Mouse (Mus musculus): ENCODE measurements around the gene Med11. TPM values are rescaled to one million over a fixed set of nuclear protein-coding genes. Genes with fewer than 3 reads are reported as not detected.
A peak's percentile ranks its signal among the peaks of the same experiment; 100 is the strongest.
"Not testable (repeated sequence)": the region's sequence is repeated elsewhere in the genome, so short reads cannot be mapped to it uniquely, and the experiment has no call there.

Gene Med11
- 39.7 and 44.6 TPM in 2 replicates for polyA plus RNA-seq (2016; fragmentation: Nextera tagmentation; extraction: Ambion mirVana)

- WGBS: under 1% methylated on average over 46 of the region's 46 CpGs
- no peaks in the 10 kb centered on the region for H3K9me3 ChIP-seq (replicated peaks)
- peak; percentile 95 for DNase-seq (ENCODE audit: low spot score)
- peak within 1 kb of the TSS; percentile 95 for H3K27ac ChIP-seq (replicated peaks)
- no peaks in the 10 kb centered on the region for H3K27me3 ChIP-seq (ENCODE audit: low read depth, poor library complexity, severe bottlenecking)
- peaks cover 15% of the 10 kb centered on the region; the same call in 1 of the 2 replicates for H3K36me3 ChIP-seq
- peak within 1 kb of the TSS; percentile 82 for H3K4me3 ChIP-seq
- H3K4me1 ChIP-seq: peaks cover 25% of the 10 kb centered on the region
These were observed at the start of gene Med11 for GRCm38 (mm10) chr11:70451797-70452498. TSS of gene Med11 (plus strand) at chr11:70451919.

- Histone ChIP-seq H3K27me3 (ENCODE audit: low read depth, poor library complexity, severe bottlenecking) (no peaks in the 10 kb centered on the region), H3K4me1 (peaks cover 12% of the 10 kb centered on the region), H3K9me3 (replicated peaks) (no peaks in the 10 kb centered on the region), H3K4me3 (no peak overlapping the region), H3K27ac (replicated peaks) (no peak overlapping the region), H3K36me3 (peaks cover 87% of the 10 kb centered on the region)
- DNase-seq (ENCODE audit: low spot score): no peak
- WGBS: 85% methylated on average over 2 of the region's 2 CpGs
These were observed 48.1 kb upstream of the Med11 start for GRCm38 (mm10) chr11:70403598-70403997.

GRCm38 (mm10) chr11:70409594-70410296 is 42.0 kb upstream of the Med11 start, which contains the start of gene Pelp1:
TSS of gene Pelp1 (minus strand) at chr11:70410031.
- peaks cover 26% of the 10 kb centered on the region for H3K4me1 ChIP-seq
- H3K27me3 ChIP-seq (ENCODE audit: low read depth, poor library complexity, severe bottlenecking): no peaks in the 10 kb centered on the region
- no peaks in the 10 kb centered on the region for H3K9me3 ChIP-seq (replicated peaks)
- peaks cover 26% of the 10 kb centered on the region for H3K36me3 ChIP-seq
- peak within 1 kb of the TSS; percentile 98 for H3K4me3 ChIP-seq
- peak within 1 kb of the TSS; percentile 96 for H3K27ac ChIP-seq (replicated peaks)
- under 1% methylated on average over 59 of the region's 59 CpGs for WGBS
- DNase-seq (ENCODE audit: low spot score): peak; percentile 99

DNA sequence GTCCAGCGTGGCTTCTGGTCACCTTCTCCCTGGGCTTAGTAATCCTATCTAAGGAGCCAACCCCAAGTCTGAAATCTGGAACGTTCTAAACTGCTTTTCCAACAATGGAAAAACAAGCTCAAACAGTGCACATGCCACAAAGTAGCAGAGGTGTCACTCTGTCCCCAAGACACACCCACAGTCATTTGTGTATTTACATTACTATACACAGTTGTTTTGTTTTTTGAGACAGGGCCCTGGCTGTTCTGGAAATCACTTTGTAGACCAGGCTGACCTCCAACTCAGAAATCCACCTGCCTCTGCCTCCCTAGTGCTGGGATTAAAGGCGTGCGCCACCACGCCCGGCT is 41.4 kb upstream of the Med11 start:
- WGBS: 64% methylated on average over 6 of the region's 6 CpGs
- H3K27me3 ChIP-seq (ENCODE audit: low read depth, poor library complexity, severe bottlenecking): no peaks in the 10 kb centered on the region
- no peak for DNase-seq (ENCODE audit: low spot score)
- peaks cover 20% of the 10 kb centered on the region for H3K36me3 ChIP-seq
- H3K4me1 ChIP-seq: peaks cover 26% of the 10 kb centered on the region
- peak overlapping the region; percentile 98 for H3K4me3 ChIP-seq
- H3K9me3 ChIP-seq (replicated peaks): no peaks in the 10 kb centered on the region
- peak overlapping the region; percentile 96 for H3K27ac ChIP-seq (replicated peaks)

- Histone ChIP-seq H3K4me1 (peaks cover 24% of the 10 kb centered on the region), H3K9me3 (replicated peaks) (no peaks in the 10 kb centered on the region), H3K36me3 (peaks cover 1% of the 10 kb centered on the region; the same call in 1 of the 2 replicates), H3K27ac (replicated peaks) (no peak overlapping the region), H3K4me3 (no peak overlapping the region), H3K27me3 (ENCODE audit: low read depth, poor library complexity, severe bottlenecking) (no peaks in the 10 kb centered on the region)
- 83% methylated on average over 5 of the region's 5 CpGs for WGBS
- DNase-seq (ENCODE audit: low spot score): no peak
These were observed 39.1 kb upstream of the Med11 start for GRCm38 (mm10) chr11:70412591-70412990.

- H3K4me1 ChIP-seq: peaks cover 11% of the 10 kb centered on the region
- DNase-seq (ENCODE audit: low spot score): peak; percentile 74
- no peak overlapping the region for H3K27ac ChIP-seq (replicated peaks)
- no peaks in the 10 kb centered on the region for H3K27me3 ChIP-seq (ENCODE audit: low read depth, poor library complexity, severe bottlenecking)
- no peaks in the 10 kb centered on the region for H3K9me3 ChIP-seq (replicated peaks)
- H3K4me3 ChIP-seq: no peak overlapping the region
- no peaks in the 10 kb centered on the region for H3K36me3 ChIP-seq
- WGBS: 15% methylated on average over 3 of the region's 3 CpGs
These were observed 37.8 kb upstream of the Med11 start for GRCm38 (mm10) chr11:70413961-70414360.

GRCm38 (mm10) chr11:70418199-70418598 is 33.5 kb upstream of the Med11 start:
- 73% methylated on average over 4 of the region's 4 CpGs for WGBS
- Histone ChIP-seq H3K9me3 (replicated peaks) (no peaks in the 10 kb centered on the region), H3K4me3 (no peak overlapping the region), H3K36me3 (no peaks in the 10 kb centered on the region), H3K27ac (replicated peaks) (no peak overlapping the region), H3K27me3 (ENCODE audit: low read depth, poor library complexity, severe bottlenecking) (no peaks in the 10 kb centered on the region), H3K4me1 (no peaks in the 10 kb centered on the region)
- DNase-seq (ENCODE audit: low spot score): no peak

GRCm38 (mm10) chr11:70419486-70419885 is 32.2 kb upstream of the Med11 start:
- Histone ChIP-seq H3K36me3 (no peaks in the 10 kb centered on the region), H3K4me1 (no peaks in the 10 kb centered on the region), H3K27me3 (ENCODE audit: low read depth, poor library complexity, severe bottlenecking) (no peaks in the 10 kb centered on the region), H3K4me3 (no peak overlapping the region), H3K27ac (replicated peaks) (no peak overlapping the region), H3K9me3 (replicated peaks) (no peaks in the 10 kb centered on the region)
- WGBS: 75% methylated on average over 5 of the region's 5 CpGs
- DNase-seq (ENCODE audit: low spot score): no peak

- peaks cover 13% of the 10 kb centered on the region for H3K4me1 ChIP-seq
- not testable (repeated sequence) for H3K9me3 ChIP-seq (replicated peaks); H3K27me3 ChIP-seq (ENCODE audit: low read depth, poor library complexity, severe bottlenecking); H3K27ac ChIP-seq (replicated peaks); DNase-seq (ENCODE audit: low spot score); H3K36me3 ChIP-seq; H3K4me3 ChIP-seq
- 80% methylated on average over 6 of the region's 6 CpGs for WGBS
These were observed 25.1 kb upstream of the Med11 start for GRCm38 (mm10) chr11:70426598-70426997.

DNA sequence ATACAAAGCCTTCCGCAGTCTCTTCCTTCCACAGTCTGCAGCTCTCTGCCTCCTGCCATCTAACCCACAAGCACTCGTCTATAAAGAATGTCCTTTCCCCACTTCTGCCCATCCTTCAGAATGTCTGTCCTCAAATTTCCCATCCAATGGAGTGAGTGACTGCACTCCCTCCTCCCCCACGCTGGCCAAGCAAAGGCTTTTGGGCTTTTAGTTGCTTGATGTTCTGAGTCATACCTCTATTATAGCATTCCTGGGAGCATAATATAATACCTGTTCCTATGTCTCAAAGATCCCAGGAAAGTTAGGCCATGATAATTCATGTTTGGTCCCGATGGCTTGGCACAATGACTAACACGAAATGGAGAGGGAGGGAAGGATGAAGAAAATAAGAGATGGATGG is 20.1 kb upstream of the Med11 start:
- DNase-seq (ENCODE audit: low spot score): peak; percentile 16
- H3K4me3 ChIP-seq: peak overlapping the region; percentile 88
- H3K4me1 ChIP-seq: peaks cover 46% of the 10 kb centered on the region
- peak overlapping the region; percentile 92 for H3K27ac ChIP-seq (replicated peaks)
- H3K36me3 ChIP-seq: peaks cover 12% of the 10 kb centered on the region
- no peaks in the 10 kb centered on the region for H3K27me3 ChIP-seq (ENCODE audit: low read depth, poor library complexity, severe bottlenecking)
- WGBS: 30% methylated on average over 5 of the region's 5 CpGs
- no peaks in the 10 kb centered on the region for H3K9me3 ChIP-seq (replicated peaks)

DNA sequence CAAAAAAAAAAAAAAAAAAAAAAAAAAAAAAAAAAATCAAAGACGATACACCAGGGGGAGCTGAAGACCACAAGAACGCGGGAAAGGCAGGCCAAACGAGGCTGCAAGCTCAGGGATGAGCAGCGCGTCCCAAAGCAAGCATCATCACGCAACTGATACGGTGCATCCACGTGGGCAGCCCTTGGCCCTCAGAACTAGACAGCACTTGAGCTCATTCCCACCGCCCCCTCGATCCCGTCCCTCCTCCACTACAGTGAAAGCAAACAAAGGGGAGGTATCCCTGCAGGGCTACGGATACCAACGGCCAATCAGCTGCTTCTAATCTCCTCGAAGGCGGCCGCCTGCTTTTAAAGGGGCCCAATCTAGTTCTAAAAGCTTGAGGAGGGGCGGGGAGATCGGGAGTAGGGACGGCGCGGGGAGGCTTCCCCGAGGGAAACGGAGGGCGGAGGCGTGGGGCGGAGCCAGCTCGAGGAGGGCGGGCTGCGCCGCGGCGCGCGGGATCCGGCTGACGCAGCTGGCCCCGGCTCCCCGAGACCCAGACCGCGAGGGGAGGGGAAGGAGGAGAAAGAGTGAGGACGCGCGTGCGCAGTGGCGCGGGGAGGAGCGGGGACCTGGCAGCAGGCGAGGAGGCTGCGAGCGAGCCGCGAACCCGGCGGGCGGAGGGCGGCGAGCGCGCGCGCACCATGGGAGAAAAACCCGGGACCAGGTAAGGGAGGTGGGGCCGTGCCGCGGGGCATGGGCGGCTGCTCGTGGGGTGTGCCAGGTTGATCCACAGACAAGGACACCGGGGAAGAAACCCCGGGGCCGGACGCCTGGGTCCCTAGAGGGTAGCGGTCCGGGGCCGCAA is 19.4 kb upstream of the Med11 start, which contains the start of gene Arrb2:
Gene Arrb2 (plus strand): TSS at position 588 of the 847 bp plus-strand sequence.
- Histone ChIP-seq H3K9me3 (replicated peaks) (no peaks in the 10 kb centered on the region), H3K36me3 (peaks cover 19% of the 10 kb centered on the region), H3K27me3 (ENCODE audit: low read depth, poor library complexity, severe bottlenecking) (no peaks in the 10 kb centered on the region), H3K4me3 (peak within 1 kb of the TSS; percentile 88), H3K27ac (replicated peaks) (peak within 1 kb of the TSS; percentile 92), H3K4me1 (peaks cover 46% of the 10 kb centered on the region)
- peak; percentile 98 for DNase-seq (ENCODE audit: low spot score)
- 1% methylated on average over 75 of the region's 75 CpGs for WGBS

GRCm38 (mm10) chr11:70432895-70433568 is 18.7 kb upstream of the Med11 start:
- 10% methylated on average over 15 of the region's 15 CpGs for WGBS
- H3K9me3 ChIP-seq (replicated peaks): no peaks in the 10 kb centered on the region
- DNase-seq (ENCODE audit: low spot score): no peak

More at GRCm38 (mm10) chr11:70432895-70433568, 18.7 kb upstream of the Med11 start:
- Histone ChIP-seq H3K27ac (replicated peaks) (peak overlapping the region; percentile 92), H3K36me3 (peaks cover 27% of the 10 kb centered on the region), H3K4me1 (peaks cover 46% of the 10 kb centered on the region), H3K27me3 (ENCODE audit: low read depth, poor library complexity, severe bottlenecking) (no peaks in the 10 kb centered on the region), H3K4me3 (peak overlapping the region; percentile 88)
